9 mouse cellular contexts compared by ENCODE assay signal in genomic region chr19:37493921-37494485, GRCm38 (mm10). TPM values are rescaled to one million over a fixed set of nuclear protein-coding genes. Genes with fewer than 3 reads are reported as not detected.
A peak's percentile ranks its signal among the peaks of the same experiment; 100 is the strongest.
DNase-seq lines count a peak whose midpoint lies in the region; ATAC-seq and TF ChIP-seq lines count a peak whose summit lies in the region.
"Had no signal": no experiment of that assay in that cellular context is flagged by ENCODE, and none has a peak within 500 bp of the region (broad histone marks: within the 10 kb centered on the region; RNA-seq: fewer than 3 reads in every experiment).

No protein-coding gene starts in this region.

- peak; percentile 74 to 79 for DNase-seq in B cell, adult 2 months
- DNase-seq in MEL (ENCODE audit: low read depth, low spot score), result peak; percentile 97
- DNase-seq in cerebellum, postnatal 4 days (ENCODE audit: low spot score in 2 of 2), result no peak
- DNase-seq in urinary bladder, postnatal 36 days (ENCODE audit: low spot score in 2 of 2), result no peak
- no peak for DNase-seq in hindbrain, embryonic 10.5 days (ENCODE audit: low spot score)
- DNase-seq: kidney, adult 2 months had no signal

- 0 out of 2 replicates have a peak overlapping the region, but pooled peaks have one; percentile 16 for H3K4me2 ChIP-seq in heart, embryonic 16.5 days (ENCODE audit: low read depth, low read length)
- H3K4me2 ChIP-seq: limb, embryonic 13.5 days had no signal

- peak overlapping the region; percentile 95 for H3K27ac ChIP-seq in MEL (ENCODE audit: control insufficient read depth, low read depth, low read length)
- H3K27ac ChIP-seq in heart, embryonic 16.5 days (ENCODE audit: low read length), result 0 out of 2 replicates have a peak overlapping the region, but pooled peaks have one; percentile 9
- H3K27ac ChIP-seq in hindbrain, embryonic 10.5 days, result no peak overlapping the region
- H3K27ac ChIP-seq: limb, embryonic 13.5 days had no signal

- peak; percentile 97 to 99 for TF ChIP-seq EP300 in MEL (IDR thresholded peaks at IDR 0.05; ENCODE audit: low read depth in 1 of 2, low read length in 2 of 2)

- no peak for TF ChIP-seq RAD21 in MEL (IDR thresholded peaks at IDR 0.05; ENCODE audit: low read depth, low read length)

- peak overlapping the region; percentile 60 for H3K9ac ChIP-seq in MEL (ENCODE audit: control insufficient read depth, low read depth, low read length, poor library complexity, severe bottlenecking)
- H3K9ac ChIP-seq in heart, embryonic 16.5 days (ENCODE audit: low read length), result no peak overlapping the region
- H3K9ac ChIP-seq: limb, embryonic 13.5 days had no signal

- no peak for TF ChIP-seq CTCF in MEL (IDR thresholded peaks at IDR 0.05 in 2 of 3, conservative IDR thresholded peaks at IDR 0.05 in 1 of 3; ENCODE audit: control insufficient read depth in 1 of 3, insufficient read depth in 1 of 3, low read depth in 2 of 3, low read length in 3 of 3, poor library complexity in 1 of 3, severe bottlenecking in 1 of 3)

- H3K9me3 ChIP-seq in MEL (replicated peaks; ENCODE audit: insufficient read depth, low read length), result no peaks in the 10 kb centered on the region
- no peaks in the 10 kb centered on the region for H3K9me3 ChIP-seq in heart, embryonic 16.5 days (replicated peaks; ENCODE audit: control insufficient read depth, low read length)
- peaks cover 15% of the 10 kb centered on the region for H3K9me3 ChIP-seq in megakaryocyte, embryonic 14.5 days
- H3K9me3 ChIP-seq in hindbrain, embryonic 10.5 days, result no peaks in the 10 kb centered on the region
- H3K9me3 ChIP-seq: limb, embryonic 13.5 days had no signal

- TF ChIP-seq POLR2A in MEL (IDR thresholded peaks at IDR 0.05; ENCODE audit: control insufficient read depth in 1 of 2, insufficient read depth in 1 of 2, low read depth in 1 of 2, low read length in 2 of 2, poor library complexity in 1 of 2), result peak in 1 of 2 experiments; percentile 27; a peak in 1 of 4 replicates

- no peaks in the 10 kb centered on the region for H3K79me2 ChIP-seq in MEL (ENCODE audit: control insufficient read depth, insufficient read depth, low read length, poor library complexity)

- peaks cover 0 to 19% of the 10 kb centered on the region in 2 experiments; a peak in 2 of 4 replicates for H3K36me3 ChIP-seq in MEL (ENCODE audit: control insufficient read depth in 1 of 2, insufficient read depth in 2 of 2, low read length in 2 of 2)
- H3K36me3 ChIP-seq in heart, embryonic 16.5 days (ENCODE audit: control insufficient read depth, insufficient read depth), result no peaks in the 10 kb centered on the region
- H3K36me3 ChIP-seq in megakaryocyte, embryonic 14.5 days (replicated peaks; ENCODE audit: low read length), result no peaks in the 10 kb centered on the region
- H3K36me3 ChIP-seq in hindbrain, embryonic 10.5 days, result no peaks in the 10 kb centered on the region
- H3K36me3 ChIP-seq: limb, embryonic 13.5 days had no signal

- no peaks in the 10 kb centered on the region for H3K27me3 ChIP-seq in MEL (ENCODE audit: control insufficient read depth in 1 of 2, insufficient read depth in 2 of 2, low read length in 2 of 2)
- no peaks in the 10 kb centered on the region for H3K27me3 ChIP-seq in heart, embryonic 16.5 days (ENCODE audit: control insufficient read depth, insufficient read depth, low read length)
- peaks cover 40% of the 10 kb centered on the region for H3K27me3 ChIP-seq in megakaryocyte, embryonic 14.5 days (replicated peaks)
- H3K27me3 ChIP-seq in hindbrain, embryonic 10.5 days (ENCODE audit: insufficient read depth, poor library complexity, severe bottlenecking), result no peaks in the 10 kb centered on the region
- H3K27me3 ChIP-seq: limb, embryonic 13.5 days had no signal

- peak overlapping the region; percentile 10 to 62; a peak in 2 of 4 replicates for H3K4me3 ChIP-seq in MEL (ENCODE audit: control insufficient read depth in 1 of 2, insufficient read depth in 1 of 2, low read depth in 2 of 2, low read length in 2 of 2)
- no peak overlapping the region for H3K4me3 ChIP-seq in heart, embryonic 16.5 days (ENCODE audit: low read length)
- peak overlapping the region; percentile 89 for H3K4me3 ChIP-seq in megakaryocyte, embryonic 14.5 days (replicated peaks)
- H3K4me3 ChIP-seq in hindbrain, embryonic 10.5 days, result no peak overlapping the region
- H3K4me3 ChIP-seq: limb, embryonic 13.5 days had no signal

- WGBS in heart, embryonic 16.5 days, result 23% methylated on average over 10 of the region's 10 CpGs
- WGBS in hindbrain, embryonic 10.5 days, result 60% methylated on average over 10 of the region's 10 CpGs

- 0 out of 2 replicates have a peak, but pooled peaks have one; percentile 28 for ATAC-seq in heart, embryonic 16.5 days (replicated peaks; ENCODE audit: extremely low read depth, insufficient read depth, low FRiP score)

- peaks cover 8 to 14% of the 10 kb centered on the region in 2 experiments for H3K4me1 ChIP-seq in MEL (ENCODE audit: control insufficient read depth in 1 of 2, insufficient read depth in 2 of 2, low read length in 2 of 2)
- peaks cover 2% of the 10 kb centered on the region; the same call in 1 of the 2 replicates for H3K4me1 ChIP-seq in heart, embryonic 16.5 days (ENCODE audit: control insufficient read depth, insufficient read depth, low read length)
- peaks cover 21% of the 10 kb centered on the region for H3K4me1 ChIP-seq in megakaryocyte, embryonic 14.5 days
- 0 out of 2 replicates have a peak, but pooled peaks cover 6% of the 10 kb centered on the region for H3K4me1 ChIP-seq in hindbrain, embryonic 10.5 days (replicated peaks)

TF ChIP-seq in MEL, 35 proteins besides CTCF, POLR2A, EP300 and RAD21 (continues in another document):
- TF ChIP-seq SIN3A (IDR thresholded peaks at IDR 0.05; ENCODE audit: low read length), result peak; percentile 94
- TF ChIP-seq MEF2A (IDR thresholded peaks at IDR 0.05; ENCODE audit: extremely low read depth, insufficient replicate concordance, low read depth, low read length, poor library complexity, severe bottlenecking), result no peak
- peak; percentile 96 for TF ChIP-seq TAL1 (IDR thresholded peaks at IDR 0.05; ENCODE audit: low read length)
- TF ChIP-seq RCOR1 (IDR thresholded peaks at IDR 0.05; ENCODE audit: low read depth, low read length), result peak; percentile 95
- no peak for TF ChIP-seq NELFE (IDR thresholded peaks at IDR 0.05; ENCODE audit: low read depth, low read length)
- TF ChIP-seq NRF1 (IDR thresholded peaks at IDR 0.05; ENCODE audit: insufficient read depth, low read depth, low read length, poor library complexity, severe bottlenecking), result peak; percentile 57; the same call in 1 of the 2 replicates
- peak; percentile 91 for TF ChIP-seq MXI1 (IDR thresholded peaks at IDR 0.05; ENCODE audit: low read depth, low read length)
- peak; percentile 90 for TF ChIP-seq TBP (IDR thresholded peaks at IDR 0.05; ENCODE audit: low read depth, low read length)
- peak; percentile 72 for TF ChIP-seq MAX (IDR thresholded peaks at IDR 0.05; ENCODE audit: low read length)
- 0 out of 2 replicates have a peak, but pooled peaks have one; percentile 65 for TF ChIP-seq UBTF (IDR thresholded peaks at IDR 0.05; ENCODE audit: borderline replicate concordance, insufficient read depth, low read depth, low read length)
- peak; percentile 94 for TF ChIP-seq ZNF384 (IDR thresholded peaks at IDR 0.05; ENCODE audit: low read depth, low read length)
- TF ChIP-seq HCFC1 (IDR thresholded peaks at IDR 0.05; ENCODE audit: low read depth, low read length), result peak; percentile 63; the same call in 1 of the 2 replicates
- no peak for TF ChIP-seq SMC3 (IDR thresholded peaks at IDR 0.05; ENCODE audit: low read depth, low read length)
- TF ChIP-seq MYC (IDR thresholded peaks at IDR 0.05; ENCODE audit: low read depth, low read length), result peak; percentile 90; the same call in 1 of the 2 replicates
- no peak; the same call in none of the 2 replicates for TF ChIP-seq MAZ (IDR thresholded peaks at IDR 0.05; ENCODE audit: low read depth, low read length)
- peak; percentile 64; the same call in 1 of the 2 replicates for TF ChIP-seq MAFK (IDR thresholded peaks at IDR 0.05; ENCODE audit: borderline replicate concordance, low read depth, low read length)
- 0 out of 2 replicates have a peak, but pooled peaks have one; percentile 11 for TF ChIP-seq ZC3H11A (IDR thresholded peaks at IDR 0.05; ENCODE audit: low read depth, low read length)
- TF ChIP-seq JUND (IDR thresholded peaks at IDR 0.05; ENCODE audit: low read depth, low read length), result peak; percentile 100
- no peak for TF ChIP-seq CHD1 (IDR thresholded peaks at IDR 0.05; ENCODE audit: low read depth, low read length)
- TF ChIP-seq CHD2 (IDR thresholded peaks at IDR 0.05; ENCODE audit: low read length), result no peak; the same call in 1 of the 2 replicates
- peak; percentile 99 for TF ChIP-seq GATA1 (IDR thresholded peaks at IDR 0.05; ENCODE audit: low read depth, low read length)
- peak; percentile 82; the same call in 1 of the 2 replicates for TF ChIP-seq BHLHE40 (IDR thresholded peaks at IDR 0.05; ENCODE audit: borderline replicate concordance, low read depth, low read length)
- TF ChIP-seq MYB (IDR thresholded peaks at IDR 0.05; ENCODE audit: low read depth, low read length), result peak; percentile 59
- TF ChIP-seq TCF12 (IDR thresholded peaks at IDR 0.05; ENCODE audit: low read depth, low read length), result peak; percentile 98
- TF ChIP-seq E2F4 (IDR thresholded peaks at IDR 0.05; ENCODE audit: borderline replicate concordance, low read depth, low read length), result 0 out of 2 replicates have a peak, but pooled peaks have one; percentile 63
- peak; percentile 96 for TF ChIP-seq ETS1 (IDR thresholded peaks at IDR 0.05; ENCODE audit: low read depth, low read length)

RNA-seq across cellular contexts. Expression of gene Exoc6, which starts 56.2 kb away (rescaled TPM):
- 30.2 and 30.9 TPM in 2 replicates for total RNA-seq in MEL (2012; rRNA removed)
- polyA plus RNA-seq in MEL (2012; ENCODE audit: insufficient read depth in 1 of 2, insufficient read length in 2 of 2, low read depth in 1 of 2, low replicate concordance in 2 of 2, missing spikeins in 1 of 2), result 10 to 100 TPM in 1 of 2 experiments, not detected in 1; 41.2 TPM
- 18.7 and 20.5 TPM in 2 replicates for polyA plus RNA-seq in heart, embryonic 16.5 days (2015; fragmentation: Nextera tagmentation; extraction: Ambion mirVana)
- polyA plus RNA-seq in megakaryocyte, embryonic 14.5 days (2012; ENCODE audit: insufficient read depth, low replicate concordance), result 6.6 and 14.1 TPM in 2 replicates
- polyA plus RNA-seq in hindbrain, embryonic 10.5 days (2016; fragmentation: Nextera tagmentation; extraction: Ambion mirVana), result 6.7 and 9.2 TPM in 2 replicates

RNA-seq across cellular contexts. Expression of gene Hhex, which starts 59.4 kb away (rescaled TPM):
- total RNA-seq in MEL (2012; rRNA removed), result not detected in 2 replicates
- polyA plus RNA-seq in MEL (2012; ENCODE audit: insufficient read depth in 1 of 2, insufficient read length in 2 of 2, low read depth in 1 of 2, low replicate concordance in 2 of 2, missing spikeins in 1 of 2), result not detected
- polyA plus RNA-seq in heart, embryonic 16.5 days (2015; fragmentation: Nextera tagmentation; extraction: Ambion mirVana), result 13.0 and 13.1 TPM in 2 replicates
- 42.5 and 99.2 TPM in 2 replicates for polyA plus RNA-seq in megakaryocyte, embryonic 14.5 days (2012; ENCODE audit: insufficient read depth, low replicate concordance)
- polyA plus RNA-seq in hindbrain, embryonic 10.5 days (2016; fragmentation: Nextera tagmentation; extraction: Ambion mirVana), result 6.6 and 7.7 TPM in 2 replicates

Comparison
In these comparisons a context has a peak if more than half of its experiments do, and no peak if none do; other contexts are left out.
1. DNase-seq: peak in B cell, adult 2 months (2 of 2) and MEL (single experiment); none in cerebellum, postnatal 4 days (0 of 2), urinary bladder, postnatal 36 days (0 of 2) and hindbrain, embryonic 10.5 days (single experiment).
2. H3K4me3 ChIP-seq: peak in MEL (2 of 2) and megakaryocyte, embryonic 14.5 days (single experiment); none in heart, embryonic 16.5 days (single experiment) and hindbrain, embryonic 10.5 days (single experiment).